Mouse (Mus musculus) monocyte, adult 2 months (primary cell): ENCODE results near the gene Usp21.

Source experiments
- DNase-seq, 2 experiments: peaks; one replicate each; pipeline ENCODE4 v3.0.0; 2022; ENCODE audit warnings: low spot score in 2 of 2, low read depth in 1 of 2

Usp21 gene

DNA sequence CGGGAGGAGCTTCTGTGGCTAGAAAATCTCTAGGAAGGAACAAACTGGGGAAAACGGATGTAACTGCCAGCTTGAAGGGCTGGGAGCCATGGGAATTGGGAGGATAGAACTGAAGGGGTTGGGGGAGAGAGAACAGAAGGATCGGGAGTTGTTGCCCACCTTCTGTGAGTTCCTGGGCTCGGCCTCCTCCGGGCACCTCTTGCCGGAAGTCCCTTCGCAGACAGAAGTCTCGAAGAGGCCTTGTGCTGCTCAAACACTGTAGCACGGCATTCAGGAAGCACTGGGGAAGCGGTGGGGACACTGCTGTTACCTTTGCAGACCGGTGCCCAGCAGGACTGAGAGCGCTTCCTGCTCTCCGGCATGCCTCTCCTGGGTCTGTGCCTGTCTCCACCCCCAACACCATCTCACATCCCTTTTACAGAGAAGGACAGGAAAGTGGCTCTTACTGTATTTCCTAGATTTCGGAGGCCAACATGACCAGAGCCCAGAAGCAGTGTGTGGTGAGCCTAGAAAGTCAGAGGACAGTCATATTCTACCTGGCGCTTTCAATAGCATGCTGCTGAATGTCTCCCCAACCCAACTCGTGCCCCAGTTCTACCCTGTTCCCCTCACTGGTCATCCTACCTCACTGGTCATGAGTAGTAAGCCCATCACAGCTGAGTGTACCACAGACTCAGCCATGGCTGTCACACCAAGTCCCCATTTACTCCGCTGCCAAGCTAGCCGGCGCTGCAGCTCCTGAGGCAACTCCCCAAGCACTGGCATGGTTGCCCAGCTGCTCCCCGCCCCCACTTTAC, 2.5 kb downstream of the Usp21 start:
- DNase-seq = no peak

DNA sequence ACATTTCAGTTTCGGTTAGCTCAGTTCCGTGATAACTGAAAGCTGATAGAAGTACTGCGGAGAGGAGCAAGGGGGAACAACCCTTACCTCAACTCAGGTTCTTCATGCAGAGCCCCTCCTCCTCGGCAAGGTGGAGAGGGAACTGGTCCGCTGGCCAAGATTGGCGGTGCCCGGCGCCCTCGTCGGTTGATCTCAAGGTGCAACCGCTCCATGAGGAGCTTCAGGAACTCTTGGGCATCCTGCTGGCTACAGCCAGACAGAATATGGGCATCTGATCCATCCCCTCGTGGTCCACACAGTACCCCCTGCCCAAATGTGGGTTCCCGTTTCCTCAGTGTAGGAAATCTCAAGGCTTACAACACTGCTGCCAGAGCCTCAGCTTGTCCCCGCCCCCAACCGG, 3.3 kb downstream of the Usp21 start:
- DNase-seq = no peak

DNA sequence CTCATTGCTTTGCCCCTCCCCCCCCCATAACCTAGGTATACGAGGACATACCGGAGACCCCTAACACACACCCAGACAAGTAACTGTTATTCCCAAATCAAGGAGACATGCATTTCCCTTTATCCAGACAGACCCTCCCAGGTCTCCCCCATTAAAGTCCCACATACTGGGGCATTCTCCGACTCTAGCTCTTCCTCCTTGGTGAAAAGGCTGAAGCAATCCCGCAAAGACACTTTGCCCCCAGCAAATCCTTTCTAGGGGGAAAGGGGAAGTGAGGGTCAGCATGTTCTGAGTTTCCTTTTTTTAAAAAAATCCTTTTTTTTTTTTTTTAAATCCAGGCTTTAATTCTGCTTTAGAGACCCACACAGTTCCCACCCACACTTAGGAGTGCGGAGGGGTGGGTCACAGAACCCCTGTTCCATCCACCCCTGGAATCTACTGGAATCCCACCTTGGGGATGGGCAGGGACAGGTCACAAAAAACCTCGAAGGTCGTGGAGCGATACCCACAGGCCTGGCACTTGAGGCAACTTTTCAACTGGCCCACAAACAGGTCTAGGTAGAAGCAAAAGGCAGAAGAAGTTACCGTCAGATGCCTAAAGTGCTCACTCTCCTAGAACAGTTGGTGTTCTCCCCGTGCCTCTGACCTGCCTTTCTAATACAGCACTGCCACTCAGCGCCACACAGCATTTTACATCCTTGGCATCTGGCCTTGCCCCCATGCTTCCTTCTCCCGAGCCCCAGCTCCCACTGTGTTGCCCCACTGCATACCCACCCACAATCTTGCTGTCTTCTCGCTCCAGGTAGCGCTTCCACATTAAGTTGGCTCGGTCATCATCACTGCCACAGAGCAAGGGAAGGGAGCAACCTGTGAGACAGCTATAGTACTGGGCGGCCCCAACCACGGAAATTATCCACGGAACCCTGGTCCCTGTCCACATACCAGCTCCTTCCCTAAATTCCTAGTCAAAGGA, 4.3 kb downstream of the Usp21 start:
- no peak for DNase-seq

DNA sequence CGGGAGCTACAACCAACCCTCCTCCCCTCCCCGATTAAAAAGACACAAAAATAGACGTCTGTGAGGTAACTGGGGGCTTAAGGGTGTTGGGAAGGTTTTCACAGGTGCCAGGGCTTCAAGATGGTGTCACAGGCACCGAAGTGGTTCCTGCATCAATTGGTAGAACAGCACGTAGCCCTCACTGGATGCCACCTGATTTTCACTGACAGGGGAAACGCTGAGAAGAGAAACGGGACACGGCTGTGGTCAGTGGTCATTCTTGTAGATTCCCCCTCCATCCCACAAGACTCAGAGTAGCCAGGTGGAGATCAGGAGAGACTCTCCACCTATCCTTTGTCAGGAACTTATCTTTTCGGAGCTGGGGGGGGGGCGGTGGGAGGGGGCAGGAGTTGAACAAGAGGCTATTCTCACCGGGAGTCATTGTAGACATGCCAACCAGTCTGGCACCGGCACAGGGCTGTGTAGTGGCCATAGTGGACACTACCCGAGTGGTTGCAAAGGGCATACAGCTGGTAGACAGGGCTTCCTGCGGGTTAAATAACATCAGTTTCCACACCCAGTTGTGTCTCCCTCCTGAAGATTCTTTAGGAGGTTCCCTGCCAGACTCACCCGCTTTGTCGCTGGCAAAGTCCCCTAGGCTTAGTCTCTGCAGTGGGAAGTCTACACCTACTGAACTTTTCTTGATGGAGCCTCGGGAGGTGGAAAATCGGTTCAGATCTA, 5.5 kb downstream of the Usp21 start:
- DNase-seq = no peak

DNA sequence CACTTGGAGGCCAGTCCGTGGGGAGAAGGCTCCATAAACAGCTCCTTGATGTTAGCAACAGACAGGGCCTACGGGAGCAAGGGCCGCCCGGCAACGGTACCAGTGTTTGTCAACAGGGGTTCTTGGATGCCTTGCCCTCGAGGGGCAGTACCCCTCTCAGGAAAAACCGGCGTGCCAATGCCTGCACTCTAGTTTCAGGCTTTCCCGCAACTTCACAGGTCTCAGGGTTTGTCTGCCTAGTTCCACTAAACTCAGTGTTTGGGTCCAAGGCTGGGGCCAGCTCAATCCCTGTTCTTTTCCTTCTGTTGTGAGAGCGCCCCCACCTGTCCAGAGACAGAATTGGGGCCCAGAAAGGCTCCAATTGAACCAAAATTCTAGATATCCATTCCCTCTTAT, 6.3 kb downstream of the Usp21 start:
- DNase-seq = peak; percentile 49 to 78

DNA sequence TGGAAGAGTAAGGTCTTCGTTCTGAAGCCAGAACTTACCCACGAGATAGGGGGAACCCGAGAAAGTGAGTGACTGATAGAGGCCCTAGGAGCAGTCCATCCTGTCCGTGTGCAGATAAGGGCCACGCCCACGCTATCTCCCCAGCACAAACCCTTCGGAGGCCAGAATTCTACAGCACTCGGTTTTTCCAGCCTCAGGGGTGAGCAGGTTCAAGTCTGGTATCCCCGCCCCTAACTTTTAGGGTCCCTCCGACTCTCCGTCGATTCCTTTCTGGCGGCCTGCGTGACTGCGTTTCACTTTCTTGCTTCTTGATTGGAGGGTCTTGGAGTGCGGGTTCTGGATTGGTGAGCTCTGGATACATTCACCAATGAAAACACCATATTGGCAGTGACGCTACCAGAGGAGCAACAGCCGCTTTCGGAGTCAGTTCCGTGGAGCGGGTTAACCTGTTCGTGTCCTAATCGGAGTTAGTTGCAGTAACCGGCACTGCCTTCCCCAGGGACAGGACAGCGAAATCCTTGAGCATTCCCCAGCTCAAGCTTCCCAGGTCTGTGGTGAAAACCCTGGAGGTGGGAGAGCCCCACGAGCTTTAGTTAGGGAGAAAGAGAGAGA, 6.8 kb downstream of the Usp21 start, which contains the start of gene Ppox:
Ppox (minus strand) TSS at position 271 of the 612 bp plus-strand sequence.
- peak; percentile 83 to 84 for DNase-seq

DNA sequence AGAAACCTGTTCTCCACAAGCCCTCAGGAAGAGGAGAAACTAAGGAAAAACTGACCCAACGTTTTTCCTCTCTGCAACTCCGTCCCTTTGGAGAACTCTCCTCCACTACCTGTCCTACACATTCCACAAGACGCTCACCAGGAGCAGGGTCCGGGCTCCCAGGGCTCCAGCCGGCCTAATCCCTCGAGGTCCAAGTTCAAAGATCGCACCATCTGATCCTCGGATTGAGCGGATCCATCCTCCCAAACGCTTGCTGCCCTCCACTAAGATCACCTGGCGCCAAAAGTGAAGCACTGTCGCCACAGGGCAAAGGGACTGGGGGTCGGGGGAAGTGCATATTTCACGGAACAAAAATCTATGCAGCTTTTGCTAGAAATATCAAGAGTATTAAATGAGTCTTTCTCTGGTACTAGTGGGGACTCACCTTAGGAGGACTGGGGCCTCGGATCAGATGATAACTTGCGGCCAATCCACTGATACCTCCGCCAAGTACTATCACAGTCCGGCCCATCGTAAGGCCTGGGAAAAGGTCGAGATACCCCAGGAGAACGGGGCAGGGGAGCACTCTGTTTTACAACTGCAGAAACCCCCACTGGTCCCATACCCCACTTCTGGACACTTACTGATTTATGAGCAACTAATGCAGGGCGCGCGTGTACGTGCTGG, 7.4 kb downstream of the Usp21 start:
- no peak for DNase-seq

DNA sequence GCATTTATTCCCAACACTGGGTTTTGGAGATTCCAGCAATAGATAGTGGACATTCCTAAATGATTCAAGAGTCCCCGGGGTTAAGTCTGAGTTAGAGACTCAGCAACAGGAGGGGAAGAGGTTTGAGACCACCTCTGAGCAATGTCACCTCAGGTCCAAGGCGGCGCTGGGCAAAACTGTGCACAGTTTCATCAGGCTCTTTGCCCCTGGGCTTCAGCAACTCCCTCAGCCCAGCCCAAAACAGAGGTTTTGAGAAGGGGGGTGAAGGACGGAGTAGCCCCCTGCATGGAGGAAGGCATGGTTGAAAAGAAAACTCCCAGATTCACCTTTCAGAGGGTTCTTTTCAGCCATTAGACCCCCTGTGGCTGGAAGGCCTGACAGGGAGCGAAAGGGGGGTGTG, 8.1 kb downstream of the Usp21 start:
- DNase-seq = no peak

DNA sequence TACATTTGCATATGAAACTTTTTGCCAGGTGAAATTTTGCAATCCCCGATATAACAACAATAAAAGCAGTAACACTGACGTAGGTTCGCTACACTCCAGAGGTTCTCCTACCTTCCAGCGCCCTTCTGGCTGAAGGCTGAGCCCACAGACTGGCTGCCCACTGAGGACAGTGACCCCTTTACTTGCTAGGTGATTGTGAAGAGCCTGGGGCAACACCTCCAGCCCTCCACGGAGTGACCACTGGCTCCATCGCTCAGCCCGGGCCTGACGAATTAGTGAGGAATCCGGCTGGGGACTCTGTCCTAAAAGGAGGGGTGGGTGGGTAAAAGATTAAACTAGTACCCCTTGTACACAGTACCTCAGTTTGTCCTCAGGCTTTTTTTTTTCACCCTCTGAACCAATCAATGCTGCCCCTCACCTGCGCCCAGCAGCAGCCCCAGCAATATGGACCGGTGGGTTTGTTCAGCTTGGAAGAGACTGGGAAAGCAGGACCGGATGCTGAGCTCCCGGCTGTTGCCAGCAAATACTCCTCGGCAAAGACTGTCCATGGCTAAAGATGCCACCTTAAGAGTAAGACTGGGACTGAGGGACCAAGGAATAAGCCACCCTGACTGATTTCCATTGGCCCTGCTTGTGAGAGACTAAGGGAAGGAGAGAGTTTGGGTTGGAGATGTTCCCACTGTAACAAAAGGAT, 8.6 kb downstream of the Usp21 start:
- DNase-seq = no peak

DNA sequence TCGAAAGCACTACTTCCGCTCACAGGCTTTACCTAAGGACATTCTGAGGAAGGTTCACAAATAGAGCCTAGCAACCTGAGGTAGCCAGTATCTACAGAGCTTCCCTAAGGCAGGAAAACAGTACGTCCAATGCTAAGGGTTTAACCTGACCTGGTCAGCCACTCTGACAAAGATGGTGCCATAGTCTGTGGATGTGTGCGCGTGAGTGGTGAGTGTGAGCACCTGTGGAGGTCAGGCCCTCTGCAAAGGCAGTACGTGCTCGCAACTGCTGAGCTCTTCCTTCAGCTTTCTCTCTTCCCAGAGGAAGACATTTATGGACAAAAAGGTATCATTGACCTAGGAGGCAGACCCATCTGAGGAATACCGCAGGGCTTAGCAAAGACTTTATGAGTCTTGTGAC, 9.4 kb downstream of the Usp21 start:
- no peak for DNase-seq

DNA sequence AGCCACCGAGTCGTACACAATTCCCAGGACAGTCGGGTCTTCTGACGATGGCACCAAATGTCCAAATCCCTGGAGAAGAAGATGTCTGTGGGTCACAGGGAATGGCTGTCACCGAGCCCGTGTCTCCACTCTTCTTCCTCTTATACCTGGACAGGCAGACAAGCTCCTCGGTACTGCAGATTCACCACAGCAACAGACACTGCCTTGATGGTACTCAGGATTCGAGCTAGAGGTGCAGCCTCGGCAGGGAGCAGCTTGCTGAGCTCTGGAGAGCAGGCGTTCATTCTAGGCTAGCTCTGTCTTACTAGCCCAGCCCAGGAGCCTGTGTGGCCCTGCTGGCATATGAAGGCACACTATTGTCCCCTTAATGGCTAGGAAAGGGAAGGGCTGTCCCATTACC, 10.1 kb downstream of the Usp21 start:
- DNase-seq = no peak

DNA sequence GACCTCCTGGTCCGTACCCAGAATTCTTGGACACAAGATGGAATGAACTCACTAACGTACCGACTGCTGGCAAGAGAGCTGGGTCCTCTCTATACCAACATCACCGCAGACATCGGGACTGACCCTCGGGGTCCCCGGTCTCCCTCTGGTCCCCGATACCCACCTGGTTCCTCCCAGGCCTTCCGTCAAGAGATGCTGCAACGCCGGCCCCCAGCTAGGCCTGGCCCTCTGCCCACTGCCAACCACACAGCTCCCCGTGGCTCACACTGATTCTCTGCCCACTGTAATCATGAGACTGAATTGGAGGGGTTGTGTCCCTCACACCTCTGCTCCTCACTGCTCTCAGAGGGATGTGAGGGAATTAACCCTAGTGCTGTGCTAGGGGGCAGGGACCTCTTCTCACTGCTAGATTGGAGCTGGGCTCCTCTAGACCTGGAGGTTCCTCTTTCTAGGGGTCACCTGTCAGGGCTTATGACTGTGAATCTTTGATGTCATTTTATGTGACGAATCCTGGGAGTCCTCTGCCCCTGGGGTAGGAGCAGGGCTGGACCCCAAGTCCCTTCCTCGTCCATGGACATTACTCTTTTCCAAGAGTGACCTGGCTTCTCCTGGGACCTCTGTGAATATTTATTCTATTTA, 11.6 kb downstream of the Usp21 start:
- DNase-seq = no peak

DNA sequence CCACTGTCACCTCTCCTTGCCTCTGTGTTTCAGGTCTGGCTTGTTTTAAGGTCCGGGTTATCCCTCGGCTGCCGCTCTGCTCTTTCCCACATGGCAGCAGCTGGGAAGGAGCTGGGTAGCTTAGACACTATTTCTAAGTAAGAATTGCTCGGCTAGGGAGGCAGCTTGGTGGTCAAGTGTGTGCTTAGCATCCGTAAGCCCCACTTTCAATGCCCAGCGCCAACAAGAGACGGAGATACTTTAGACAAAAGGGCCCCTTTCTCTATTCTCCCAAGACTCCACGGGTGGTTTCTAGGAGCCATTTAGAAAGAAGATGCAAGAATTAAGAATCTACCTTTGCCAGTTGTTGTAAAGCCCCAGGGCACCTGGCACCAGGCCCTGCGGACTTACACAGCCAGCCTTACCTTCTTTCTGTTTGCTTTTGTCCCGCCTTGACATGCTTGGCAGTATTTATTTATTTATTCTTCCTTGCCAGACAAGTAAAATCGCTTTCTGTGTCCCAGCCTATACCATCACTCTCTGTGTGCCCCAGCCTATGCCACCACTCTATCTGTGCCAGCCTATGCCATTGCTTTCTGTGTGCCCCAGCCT, 12.6 kb downstream of the Usp21 start:
- no peak for DNase-seq

DNA sequence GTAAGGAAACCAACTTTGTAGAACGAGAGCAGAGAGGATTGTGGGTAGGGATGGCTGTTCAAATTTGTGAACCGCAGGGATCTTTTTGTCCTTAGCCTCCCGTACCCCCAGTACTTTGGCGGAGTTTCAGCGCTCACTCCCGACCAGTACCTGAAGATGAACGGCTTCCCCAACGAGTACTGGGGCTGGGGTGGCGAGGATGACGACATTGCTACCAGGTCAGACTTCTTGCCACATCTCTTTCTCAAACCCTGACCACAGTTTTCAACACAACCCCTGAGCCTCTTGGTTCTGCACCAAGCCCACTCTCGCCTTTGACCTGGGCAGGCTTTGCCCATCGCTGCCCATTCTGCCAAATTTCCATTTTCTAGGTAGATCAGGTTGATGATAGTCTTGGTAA, 13.6 kb downstream of the Usp21 start:
- DNase-seq = no peak

DNA sequence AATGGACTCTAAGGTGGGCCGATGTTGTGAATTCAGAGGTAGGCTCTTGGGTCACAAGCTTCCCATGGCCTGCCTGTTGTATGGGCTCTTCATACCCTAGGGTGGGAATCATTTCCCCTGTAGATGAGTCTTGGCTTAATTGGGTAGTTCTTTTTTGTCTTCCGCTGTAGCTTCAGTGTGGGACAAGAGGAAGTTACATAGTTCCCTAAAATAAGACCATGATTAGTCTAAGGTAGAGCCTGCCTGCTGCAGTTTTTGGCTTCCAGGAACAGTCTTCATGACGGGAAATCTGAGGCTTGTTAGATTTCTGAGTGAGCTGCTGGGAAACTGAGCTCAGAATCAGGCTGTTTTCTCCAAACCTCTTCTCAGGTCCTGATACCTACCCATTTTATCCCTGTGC, 15.7 kb downstream of the Usp21 start:
- DNase-seq = no peak

DNA sequence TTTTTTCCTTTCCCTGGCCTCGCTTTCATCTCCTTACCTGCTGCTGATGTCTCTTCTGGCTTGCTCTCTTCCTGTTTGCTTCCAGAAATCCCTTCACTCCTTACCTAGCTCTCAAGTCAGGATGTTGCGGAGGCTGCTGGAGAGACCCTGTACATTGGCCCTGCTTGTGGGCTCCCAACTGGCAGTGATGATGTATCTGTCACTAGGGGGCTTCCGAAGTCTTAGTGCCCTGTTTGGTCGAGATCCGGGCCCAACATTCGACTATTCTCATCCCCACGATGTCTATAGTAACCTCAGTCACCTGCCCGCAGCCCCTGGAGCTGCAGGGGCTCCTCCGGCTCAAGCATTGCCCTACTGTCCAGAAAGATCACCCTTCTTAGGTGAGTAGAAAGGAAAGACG, 16.2 kb downstream of the Usp21 start:
- no peak for DNase-seq

DNA sequence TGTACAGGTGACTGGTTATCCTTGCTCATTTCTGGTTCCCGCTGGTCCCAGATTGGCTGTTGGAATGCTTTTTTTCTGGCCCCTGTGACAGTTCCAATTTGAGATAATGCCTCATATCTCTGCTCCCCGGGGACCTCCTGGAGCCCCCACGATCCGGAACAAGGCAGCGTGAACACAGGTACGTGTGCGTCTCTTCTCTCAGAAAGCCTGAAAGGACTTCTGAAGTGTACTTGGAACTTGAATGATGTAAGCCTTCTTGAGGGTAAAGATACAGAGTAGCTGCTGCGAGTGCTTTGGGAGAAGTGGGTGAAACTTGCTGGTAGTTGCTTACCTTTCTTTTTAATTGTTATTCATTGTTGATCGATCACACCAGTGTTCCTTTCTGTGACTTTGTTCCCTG, 16.6 kb downstream of the Usp21 start:
- DNase-seq = no peak

DNA sequence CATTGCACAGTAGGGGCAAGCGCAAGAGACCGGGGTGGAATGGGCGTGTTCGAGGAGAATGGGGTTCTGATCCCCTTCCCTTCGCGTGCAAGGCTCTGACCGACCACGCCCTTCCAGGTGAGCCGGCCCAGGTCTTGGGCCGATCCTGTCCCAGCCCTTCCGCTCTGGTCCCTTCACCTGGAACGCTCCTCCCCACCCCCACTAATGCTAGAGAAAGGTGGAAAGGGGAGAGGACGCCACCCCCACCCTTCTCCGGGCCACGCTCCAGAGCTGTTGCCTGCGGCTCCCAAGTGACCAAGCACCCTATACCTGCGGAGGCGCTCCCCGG, 17.3 kb downstream of the Usp21 start:
- no peak for DNase-seq

DNA sequence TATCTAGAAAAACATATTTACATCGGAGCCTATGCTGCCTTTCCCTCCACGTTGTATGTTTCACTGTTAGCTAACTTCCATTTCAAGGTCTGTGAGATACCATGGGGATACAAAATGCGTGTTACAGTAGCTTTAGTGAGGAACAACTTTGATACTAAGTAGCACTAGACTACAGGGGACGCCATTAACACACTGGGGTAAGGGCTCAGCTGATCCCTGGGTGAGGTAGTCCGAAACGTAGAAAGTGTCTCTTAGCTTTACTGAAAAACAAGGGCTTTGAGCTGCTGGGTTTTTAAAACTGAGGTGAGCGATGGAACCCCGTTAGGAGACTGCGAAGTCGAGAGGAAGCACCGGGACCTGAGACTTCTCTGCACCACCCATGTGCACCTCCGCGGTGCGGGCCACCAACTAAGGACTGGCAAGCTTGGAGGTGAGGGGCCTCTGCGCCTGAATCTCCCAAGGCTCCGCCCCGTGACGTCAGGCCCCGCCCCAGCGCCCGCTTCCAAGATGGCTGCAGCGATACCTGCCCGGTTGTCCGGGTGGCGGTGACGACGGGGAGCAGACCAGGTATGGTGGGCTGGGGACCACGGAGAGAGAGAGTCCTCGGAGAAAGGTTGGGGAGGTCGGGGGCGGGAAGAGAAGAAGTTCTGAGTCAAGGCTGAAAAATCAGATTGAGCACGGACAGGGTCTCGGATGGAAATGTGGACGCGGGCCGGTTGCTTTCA, 17.8 kb downstream of the Usp21 start, which contains the start of gene B4galt3:
B4galt3 (plus strand) TSS at position 481 of the 725 bp plus-strand sequence.
- DNase-seq = peak; percentile 57 to 87
